Mouse (Mus musculus) adrenal gland, postnatal 0 days (tissue): Measurements from ENCODE around the gene Fam71d. TPM values are rescaled to one million over a fixed set of nuclear protein-coding genes. Genes with fewer than 3 reads are reported as not detected.

ENCODE experiments used
- polyA plus RNA-seq: library from polyadenylated mRNA; unstranded; fragments of >200 nt; fragmentation: Nextera tagmentation; extraction: Ambion mirVana; gene quantifications from 2 replicates; pipeline ENCODE4 v1.2.1, GENCODE M21; 2015

The Fam71d gene
- polyA plus RNA-seq, result 0.08 TPM in 1 of 2 replicates, not detected in the other

GRCm38 (mm10) chr12:78691325-78691724 lies at the start of gene Fam71d:
Fam71d (plus strand) TSS chr12:78691535.

GRCm38 (mm10) chr12:78748557-78749377 lies 57.4 kb downstream of the Fam71d start, which contains the start of gene Mpp5:
Mpp5 (plus strand) TSS chr12:78748907.

Other genes starting within 250 kb of the Fam71d start
- gene Mpp5, start 57.4 kb downstream of the Fam71d start, polyA plus RNA-seq, result 7.6 and 13.8 TPM in 2 replicates
- 71.0 and 81.4 TPM in 2 replicates for gene Atp6v1d, start 170.1 kb downstream of the Fam71d start, polyA plus RNA-seq
- 98.9 and 133 TPM in 2 replicates for gene Eif2s1, start 170.3 kb downstream of the Fam71d start, polyA plus RNA-seq
- gene Plek2, start 215.4 kb downstream of the Fam71d start, polyA plus RNA-seq, result 1.2 and 2.0 TPM in 2 replicates